Mouse (Mus musculus) C2C12 (cell line): ENCODE results near the gene Cyth2.

Experiments used
- CEBPB ChIP-seq: IDR thresholded peaks from one replicate; pipeline ENCODE4 v1.6.1; 2011; ENCODE audit warnings: low read depth, mild to moderate bottlenecking, control low read depth, moderate library complexity
- CTCF ChIP-seq: IDR thresholded peaks from one replicate; pipeline ENCODE4 v1.5.1; 2011; ENCODE audit not compliant: control insufficient read depth, insufficient read depth, insufficient read length
- MYOD1 ChIP-seq: IDR thresholded peaks from one replicate; pipeline ENCODE4 v1.6.1; 2011; ENCODE audit warnings: low read depth; ENCODE audit not compliant: control insufficient read depth, insufficient read length
- MYOG ChIP-seq: IDR thresholded peaks from one replicate; pipeline ENCODE4 v1.6.1; 2011; ENCODE audit not compliant: control insufficient read depth, insufficient read length; ENCODE audit errors: extremely low read depth
- USF1 ChIP-seq: IDR thresholded peaks from one replicate; pipeline ENCODE4 v1.6.1; 2011; ENCODE audit warnings: low read depth, mild to moderate bottlenecking, control low read depth, moderate library complexity

DNA sequence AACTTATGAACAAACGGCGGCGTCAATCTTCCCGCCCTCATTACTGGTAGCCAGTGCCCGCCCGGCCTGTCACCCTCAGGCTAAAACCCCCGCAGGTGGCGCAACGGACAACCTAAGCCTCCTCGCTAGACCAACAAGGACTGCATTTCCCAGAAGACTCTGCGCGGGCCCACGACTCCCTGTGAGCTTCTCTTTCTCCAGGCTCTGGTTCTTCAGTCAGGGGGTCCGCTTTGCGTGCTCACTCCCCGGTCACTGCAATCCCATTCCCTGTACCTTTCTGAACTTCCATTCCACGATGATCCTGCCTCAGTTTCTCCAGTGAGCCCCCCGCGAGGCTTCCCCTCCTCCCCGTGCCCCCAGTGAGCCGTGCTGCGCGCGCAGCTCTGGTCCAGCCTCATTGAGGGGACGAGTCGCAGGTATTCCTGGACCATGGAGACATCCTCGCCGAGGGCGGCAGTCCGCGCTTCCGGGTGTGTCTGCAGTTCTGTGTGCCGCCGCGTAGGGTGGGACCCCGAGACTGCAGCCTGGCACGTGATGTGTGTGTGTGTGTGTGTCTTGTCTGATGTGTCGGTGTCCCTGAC lies 30.8 kb downstream of the Cyth2 start, which contains the start of gene Lmtk3:
- TF ChIP-seq CTCF (no peak), MYOG (no peak), MYOD1 (no peak), CEBPB (no peak), USF1 (no peak)
